Mouse (Mus musculus) brain, embryonic 18.5 days (tissue): ENCODE results near the gene Tk2.

Source experiments
- DNase-seq: peaks from one replicate; pipeline ENCODE4 v3.0.0-alpha.2; 2012; ENCODE audit warnings: low read depth, low spot score

Gene Tk2

GRCm38 (mm10) chr8:104219806-104220205, 28.6 kb downstream of the Tk2 start:
- no peak for DNase-seq

GRCm38 (mm10) chr8:104219079-104219478, 29.3 kb downstream of the Tk2 start:
- DNase-seq: no peak

GRCm38 (mm10) chr8:104217601-104218000, 30.8 kb downstream of the Tk2 start:
- DNase-seq: no peak

DNA sequence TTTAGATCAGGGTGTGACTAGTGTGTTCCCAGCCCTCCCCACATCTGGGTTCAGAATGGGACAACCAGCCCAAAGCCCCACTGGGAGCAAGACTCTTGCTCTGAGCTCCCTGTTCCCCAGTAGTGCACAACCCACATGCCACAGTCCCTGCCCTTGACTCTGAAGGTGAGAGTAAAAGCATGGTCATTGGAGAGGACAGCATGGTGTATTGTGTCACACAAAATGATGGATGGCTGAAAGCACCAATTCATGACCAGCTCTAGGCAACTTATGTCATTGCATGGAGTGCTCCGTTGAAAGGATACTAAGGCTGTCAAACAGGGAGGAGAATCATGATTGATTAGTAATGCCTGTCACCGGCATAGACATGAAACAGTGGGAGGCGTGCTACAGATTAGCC, 43.1 kb downstream of the Tk2 start:
- no peak for DNase-seq

DNA sequence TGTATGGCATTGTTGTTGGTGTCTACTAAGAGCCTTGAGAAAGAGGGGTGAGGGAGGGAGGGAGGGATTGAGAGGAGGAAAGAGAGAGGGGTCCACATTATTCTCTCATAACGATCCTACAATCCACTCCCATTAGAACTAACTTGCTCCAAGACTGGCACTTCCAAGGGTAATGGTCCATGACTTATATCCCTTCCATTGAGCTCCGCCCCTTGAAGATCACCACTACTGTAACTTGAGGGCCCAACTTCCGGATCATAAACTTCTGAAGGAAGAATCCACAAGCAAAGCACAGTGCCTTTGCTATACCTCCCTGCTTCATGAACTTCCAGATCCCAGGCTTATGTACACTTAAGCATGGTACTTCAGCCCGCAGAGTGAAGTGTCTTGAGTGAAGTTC, 46.0 kb downstream of the Tk2 start:
- DNase-seq: no peak

- no peak for DNase-seq
Observed at GRCm38 (mm10) chr8:104201622-104202021, 46.7 kb downstream of the Tk2 start.

- no peak for DNase-seq
Observed at GRCm38 (mm10) chr8:104199802-104200201, 48.6 kb downstream of the Tk2 start.

DNA sequence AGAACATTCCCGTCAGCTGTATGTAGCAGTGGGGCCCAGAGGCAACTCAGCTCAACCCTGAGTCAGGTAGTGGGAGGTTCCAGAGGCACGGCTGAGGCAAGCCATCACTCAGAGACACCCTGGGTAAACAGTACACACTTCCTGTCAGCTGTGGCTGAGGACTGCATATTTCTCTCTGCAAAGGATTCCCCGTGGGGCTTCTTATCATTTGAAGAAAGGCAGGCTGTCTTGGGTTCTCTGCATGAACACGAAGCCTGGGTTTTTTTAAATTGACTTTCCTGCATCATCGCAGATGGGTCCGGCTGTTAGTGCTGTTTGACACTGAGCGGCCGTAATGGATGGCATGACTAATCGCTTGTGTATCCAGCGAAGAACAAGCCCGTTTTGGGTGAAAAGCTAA, 56.9 kb downstream of the Tk2 start:
- DNase-seq: no peak

GRCm38 (mm10) chr8:104190777-104191468, 57.4 kb downstream of the Tk2 start:
- no peak for DNase-seq

GRCm38 (mm10) chr8:104188459-104188858, 59.9 kb downstream of the Tk2 start:
- DNase-seq: no peak

GRCm38 (mm10) chr8:104187622-104188021, 60.7 kb downstream of the Tk2 start:
- DNase-seq: no peak

- no peak for DNase-seq
Observed at GRCm38 (mm10) chr8:104186827-104187226, 61.5 kb downstream of the Tk2 start.

- DNase-seq: no peak
Observed at GRCm38 (mm10) chr8:104184905-104185304, 63.5 kb downstream of the Tk2 start.

- no peak for DNase-seq
Observed at GRCm38 (mm10) chr8:104177054-104177453, 71.3 kb downstream of the Tk2 start.
